Mouse (Mus musculus) megakaryocyte, embryonic 14.5 days (primary cell): ENCODE results near the gene Aifm1.

Source experiments
- FLI1 ChIP-seq: IDR thresholded peaks from 2 replicates; pipeline ENCODE4 v1.6.1; 2012; ENCODE audit warnings: low read length, inconsistent platforms, mixed read lengths
- GATA1 ChIP-seq: IDR thresholded peaks from 3 replicates; pipeline ENCODE4 v1.6.1; 2012; ENCODE audit warnings: mixed read lengths, low read length, inconsistent platforms, borderline replicate concordance

DNA sequence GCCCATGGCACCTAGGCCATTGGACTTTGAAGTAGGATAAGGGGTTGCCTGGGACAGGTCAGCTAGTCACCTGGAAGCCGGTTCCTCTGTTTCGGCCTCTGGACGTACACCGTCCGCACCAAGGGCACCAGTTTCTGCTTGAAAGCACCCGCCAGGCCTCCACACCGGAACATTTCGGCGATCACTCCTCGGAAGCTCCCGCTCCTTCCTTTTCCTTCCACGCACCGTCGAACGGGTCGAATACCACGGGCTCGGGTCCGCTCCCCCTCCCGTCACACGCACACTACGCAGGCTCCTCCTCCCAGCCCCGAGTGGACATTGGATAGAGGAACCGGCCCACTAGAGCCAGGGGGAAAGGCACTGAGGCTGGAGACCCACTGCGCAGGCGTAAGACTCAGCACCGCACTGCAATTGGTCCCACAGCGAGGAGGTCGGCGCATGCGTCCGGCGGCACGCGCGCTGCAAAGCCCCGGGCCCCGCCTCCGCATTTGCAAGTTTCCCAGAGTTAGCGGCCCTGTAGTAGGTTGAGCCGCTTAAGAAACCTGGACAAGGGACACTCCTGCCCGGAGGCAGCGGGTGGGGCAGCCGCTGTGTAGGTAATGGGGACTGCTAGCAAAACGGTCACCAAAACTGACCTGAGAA lies at the start of gene Aifm1:
- no peak for TF ChIP-seq GATA1
- TF ChIP-seq FLI1 = no peak
